Mouse (Mus musculus) E14TG2a.4 (cell line): ENCODE data around the gene Kcne2.

Source experiments
- H3K27me3 ChIP-seq: 2 replicates; pipeline ENCODE4 v1.6.1; 2014; ENCODE audit warnings: low read length, control low read depth; ENCODE audit not compliant: insufficient read depth
- H3K36me3 ChIP-seq: 2 replicates; pipeline ENCODE4 v1.6.1; 2014; ENCODE audit warnings: low read length, control low read depth; ENCODE audit not compliant: insufficient read depth
- H3K4me1 ChIP-seq: replicated peaks from 2 replicates; pipeline ENCODE4 v1.6.1; 2014; ENCODE audit warnings: low read depth, low read length, control low read depth
- H3K4me3 ChIP-seq: replicated peaks from 2 replicates; pipeline ENCODE4 v1.5.1; 2014; ENCODE audit warnings: mild to moderate bottlenecking, low read length
- H3K9me3 ChIP-seq: 2 replicates; pipeline ENCODE4 v1.6.1; 2014; ENCODE audit warnings: low read length, control low read depth
- CTCF ChIP-seq: conservative IDR thresholded peaks from 2 replicates; pipeline ENCODE4 v1.5.1; 2014; ENCODE audit warnings: low read length
- NANOG ChIP-seq: IDR thresholded peaks from 2 replicates; pipeline ENCODE4 v1.6.1; 2014; ENCODE audit warnings: borderline replicate concordance, low read length, mixed read lengths
- POU5F1 ChIP-seq: IDR thresholded peaks from 2 replicates; pipeline ENCODE4 v1.6.1; 2014; ENCODE audit warnings: low read length, borderline replicate concordance

Kcne2 gene

GRCm38 (mm10) chr16:92292101-92292500 lies at the start of gene Kcne2:
Gene Kcne2 (plus strand): TSS chr16:92292389.
- Histone ChIP-seq H3K36me3 (no peaks in the 10 kb centered on the region), H3K27me3 (peaks cover 4% of the 10 kb centered on the region), H3K4me1 (peaks cover 26% of the 10 kb centered on the region), H3K4me3 (no peak within 1 kb of the TSS), H3K9me3 (no peaks in the 10 kb centered on the region)
- TF ChIP-seq CTCF (no peak), NANOG (no peak), POU5F1 (no peak)

- H3K27me3 ChIP-seq = no peaks in the 10 kb centered on the region
- H3K9me3 ChIP-seq = no peaks in the 10 kb centered on the region
- H3K36me3 ChIP-seq = no peaks in the 10 kb centered on the region
- no peaks in the 10 kb centered on the region for H3K4me1 ChIP-seq
- TF ChIP-seq CTCF (no peak), POU5F1 (no peak), NANOG (no peak)
- no peak overlapping the region for H3K4me3 ChIP-seq
These were observed 46.3 kb upstream of the Kcne2 start for GRCm38 (mm10) chr16:92245909-92246308.

GRCm38 (mm10) chr16:92246974-92247373 lies 45.2 kb upstream of the Kcne2 start:
- Histone ChIP-seq H3K36me3 (no peaks in the 10 kb centered on the region), H3K9me3 (no peaks in the 10 kb centered on the region), H3K4me1 (no peaks in the 10 kb centered on the region), H3K4me3 (no peak overlapping the region), H3K27me3 (no peaks in the 10 kb centered on the region)
- TF ChIP-seq NANOG (no peak), POU5F1 (no peak), CTCF (no peak)

- no peak for TF ChIP-seq NANOG
- TF ChIP-seq CTCF = no peak
- TF ChIP-seq POU5F1 = no peak
These were observed 44.5 kb upstream of the Kcne2 start for GRCm38 (mm10) chr16:92247700-92248099.

GRCm38 (mm10) chr16:92249681-92250080 lies 42.5 kb upstream of the Kcne2 start:
- H3K36me3 ChIP-seq = no peaks in the 10 kb centered on the region
- TF ChIP-seq CTCF = no peak
- TF ChIP-seq NANOG = no peak
- TF ChIP-seq POU5F1 = no peak
- no peaks in the 10 kb centered on the region for H3K4me1 ChIP-seq
- H3K4me3 ChIP-seq = no peak overlapping the region
- no peaks in the 10 kb centered on the region for H3K9me3 ChIP-seq
- peaks cover 11% of the 10 kb centered on the region; the same call in 1 of the 2 replicates for H3K27me3 ChIP-seq

More at GRCm38 (mm10) chr16:92247700-92248099, 44.5 kb upstream of the Kcne2 start:
- Histone ChIP-seq H3K4me1 (no peaks in the 10 kb centered on the region), H3K27me3 (0 out of 2 replicates have a peak, but pooled peaks cover 2% of the 10 kb centered on the region), H3K36me3 (no peaks in the 10 kb centered on the region), H3K9me3 (no peaks in the 10 kb centered on the region), H3K4me3 (no peak overlapping the region)

GRCm38 (mm10) chr16:92250452-92250851 lies 41.7 kb upstream of the Kcne2 start:
- Histone ChIP-seq H3K27me3 (peaks cover 11% of the 10 kb centered on the region; the same call in 1 of the 2 replicates), H3K36me3 (no peaks in the 10 kb centered on the region), H3K9me3 (no peaks in the 10 kb centered on the region), H3K4me1 (no peaks in the 10 kb centered on the region), H3K4me3 (no peak overlapping the region)
- TF ChIP-seq NANOG (no peak), CTCF (no peak), POU5F1 (no peak)

GRCm38 (mm10) chr16:92254316-92254715 lies 37.9 kb upstream of the Kcne2 start:
- H3K4me1 ChIP-seq = no peaks in the 10 kb centered on the region
- H3K27me3 ChIP-seq = peaks cover 11% of the 10 kb centered on the region; the same call in 1 of the 2 replicates
- H3K9me3 ChIP-seq = no peaks in the 10 kb centered on the region
- H3K36me3 ChIP-seq = no peaks in the 10 kb centered on the region
- no peak for TF ChIP-seq NANOG
- H3K4me3 ChIP-seq = no peak overlapping the region

- Histone ChIP-seq H3K27me3 (peaks cover 8% of the 10 kb centered on the region; the same call in 1 of the 2 replicates), H3K9me3 (no peaks in the 10 kb centered on the region)
These were observed 24.3 kb upstream of the Kcne2 start for GRCm38 (mm10) chr16:92267861-92268260.

GRCm38 (mm10) chr16:92274516-92274915 lies 17.7 kb upstream of the Kcne2 start:
- H3K4me3 ChIP-seq = no peak overlapping the region
- TF ChIP-seq NANOG = no peak
- TF ChIP-seq POU5F1 = no peak
- no peak for TF ChIP-seq CTCF
- peaks cover 9% of the 10 kb centered on the region for H3K9me3 ChIP-seq
- peaks cover 10% of the 10 kb centered on the region; the same call in 1 of the 2 replicates for H3K27me3 ChIP-seq
- no peaks in the 10 kb centered on the region for H3K36me3 ChIP-seq
- H3K4me1 ChIP-seq = no peaks in the 10 kb centered on the region

More at GRCm38 (mm10) chr16:92267861-92268260, 24.3 kb upstream of the Kcne2 start:
- H3K4me3 ChIP-seq = no peak overlapping the region
- H3K4me1 ChIP-seq = no peaks in the 10 kb centered on the region
- H3K36me3 ChIP-seq = no peaks in the 10 kb centered on the region
- TF ChIP-seq NANOG (no peak), POU5F1 (no peak), CTCF (no peak)
